Mouse (Mus musculus): ENCODE measurements at regions not wholly inside any gene's neighbourhood (a gene's known extent, or its start where the extent isn't known, plus 50 kb on each side); places are given as distances from the start of the nearest gene placed in this dataset.

GRCm38 (mm10) chr10:95622879-95623517, 50.3 kb downstream of the Anapc15-ps start:
- TF ChIP-seq POLR2A (IDR thresholded peaks at IDR 0.05; ENCODE audit: extremely low read depth, insufficient read depth, low read length) (no peak), CTCF (IDR thresholded peaks at IDR 0.05; ENCODE audit: low read depth, low read length) (no peak)
